ENCODE assay signal across 8 mouse cellular contexts in genomic region chr4:41714276-41714675, GRCm38 (mm10). TPM values are rescaled to one million over a fixed set of nuclear protein-coding genes. Genes with fewer than 3 reads are reported as not detected.
A peak's percentile ranks its signal among the peaks of the same experiment; 100 is the strongest.
DNase-seq lines count a peak whose midpoint lies in the region; ATAC-seq lines count a peak whose summit lies in the region.

No protein-coding gene starts in this region.

- H3K4me3 ChIP-seq in limb, embryonic 13.5 days: peak overlapping the region; percentile 81
- no peak overlapping the region for H3K4me3 ChIP-seq in midbrain, embryonic 12.5 days

- DNase-seq in 3T3-L1 (ENCODE audit: low read depth, low spot score) (peak; percentile 88), R1 (ENCODE audit: low read depth, low spot score) (peak; percentile 75)
- DNase-seq in heart, adult 18-20 months: peak; percentile 70 to 86
- peak; percentile 55 for DNase-seq in kidney, adult 11 months
- peak; percentile 82 for DNase-seq in splenic B cell, adult 2 months (ENCODE audit: low read depth, low spot score)

- H3K27me3 ChIP-seq in limb, embryonic 13.5 days: no peaks in the 10 kb centered on the region
- H3K27me3 ChIP-seq in midbrain, embryonic 12.5 days: no peaks in the 10 kb centered on the region
- H3K27me3 ChIP-seq in splenic B cell, adult 2 months (ENCODE audit: control insufficient read depth, insufficient read depth, low read length, poor library complexity, severe bottlenecking): no peaks in the 10 kb centered on the region

- H3K27ac ChIP-seq in limb, embryonic 13.5 days: no peak overlapping the region
- H3K27ac ChIP-seq in midbrain, embryonic 12.5 days (replicated peaks): no peak overlapping the region

- H3K9ac ChIP-seq in limb, embryonic 13.5 days: peak overlapping the region; percentile 90; the same call in 1 of the 2 replicates
- no peak overlapping the region for H3K9ac ChIP-seq in midbrain, embryonic 12.5 days (replicated peaks)

- H3K9me3 ChIP-seq in limb, embryonic 13.5 days: no peaks in the 10 kb centered on the region
- H3K9me3 ChIP-seq in midbrain, embryonic 12.5 days: no peaks in the 10 kb centered on the region

- ATAC-seq in common myeloid progenitor, adult 5-6 weeks (replicated peaks; ENCODE audit: low read depth, poor library complexity, severe bottlenecking): peak; percentile 64
- ATAC-seq in limb, embryonic 13.5 days (ENCODE audit: low FRiP score, low read depth): no peak
- ATAC-seq in midbrain, embryonic 12.5 days (ENCODE audit: low FRiP score, low read depth): no peak

- peaks cover 37% of the 10 kb centered on the region for H3K36me3 ChIP-seq in limb, embryonic 13.5 days
- peaks cover 43% of the 10 kb centered on the region for H3K36me3 ChIP-seq in midbrain, embryonic 12.5 days
- peaks cover 5% of the 10 kb centered on the region; the same call in 1 of the 2 replicates for H3K36me3 ChIP-seq in splenic B cell, adult 2 months (ENCODE audit: control insufficient read depth, insufficient read depth, low read length, poor library complexity, severe bottlenecking)

- peak overlapping the region; percentile 94 for H3K4me2 ChIP-seq in limb, embryonic 13.5 days (replicated peaks)
- peak overlapping the region; percentile 91 for H3K4me2 ChIP-seq in midbrain, embryonic 12.5 days (replicated peaks)

- 13% methylated on average over 8 of the region's 8 CpGs for WGBS in limb, embryonic 13.5 days
- WGBS in midbrain, embryonic 12.5 days: 16% methylated on average over 8 of the region's 8 CpGs

- peaks cover 46% of the 10 kb centered on the region for H3K4me1 ChIP-seq in limb, embryonic 13.5 days
- H3K4me1 ChIP-seq in midbrain, embryonic 12.5 days: peaks cover 34% of the 10 kb centered on the region

RNA-seq across cellular contexts. Expression of gene Rpp25l, which starts 0.9 kb away (rescaled TPM):
- total RNA-seq in common myeloid progenitor, adult 5-6 weeks (2017): 22.8 and 28.2 TPM in 2 replicates
- 10 to 100 TPM; 35.0 to 37.3 TPM for total RNA-seq in heart, adult 18-20 months (2021)
- 74.9 and 76.6 TPM in 2 replicates for polyA plus RNA-seq in limb, embryonic 13.5 days (2015; fragmentation: Nextera tagmentation; extraction: Ambion mirVana)
- polyA plus RNA-seq in midbrain, embryonic 12.5 days (2016; fragmentation: Nextera tagmentation; extraction: Ambion mirVana): 68.7 and 69.3 TPM in 2 replicates

RNA-seq across cellular contexts. Expression of gene Dctn3, which starts 8.7 kb away (rescaled TPM):
- 62.8 and 92.5 TPM in 2 replicates for total RNA-seq in common myeloid progenitor, adult 5-6 weeks (2017)
- total RNA-seq in heart, adult 18-20 months (2021): 10 to 100 TPM; 70.4 to 79.1 TPM
- 104 and 106 TPM in 2 replicates for polyA plus RNA-seq in limb, embryonic 13.5 days (2015; fragmentation: Nextera tagmentation; extraction: Ambion mirVana)
- polyA plus RNA-seq in midbrain, embryonic 12.5 days (2016; fragmentation: Nextera tagmentation; extraction: Ambion mirVana): 184 and 185 TPM in 2 replicates

RNA-seq across cellular contexts. Expression of gene Il11ra1, which starts 14.5 kb away (rescaled TPM):
- 104 and 110 TPM in 2 replicates for total RNA-seq in common myeloid progenitor, adult 5-6 weeks (2017)
- total RNA-seq in heart, adult 18-20 months (2021): 100 to 1,000 TPM; 105 TPM
- 405 and 439 TPM in 2 replicates for polyA plus RNA-seq in limb, embryonic 13.5 days (2015; fragmentation: Nextera tagmentation; extraction: Ambion mirVana)
- polyA plus RNA-seq in midbrain, embryonic 12.5 days (2016; fragmentation: Nextera tagmentation; extraction: Ambion mirVana): 63.1 and 76.5 TPM in 2 replicates

RNA-seq across cellular contexts. Expression of gene Arid3c, which starts 16.7 kb away (rescaled TPM):
- total RNA-seq in common myeloid progenitor, adult 5-6 weeks (2017): not detected in 2 replicates
- not detected for total RNA-seq in heart, adult 18-20 months (2021)
- polyA plus RNA-seq in limb, embryonic 13.5 days (2015; fragmentation: Nextera tagmentation; extraction: Ambion mirVana): 0.14 TPM in 1 of 2 replicates, not detected in the other
- 0.26 and 0.54 TPM in 2 replicates for polyA plus RNA-seq in midbrain, embryonic 12.5 days (2016; fragmentation: Nextera tagmentation; extraction: Ambion mirVana)

RNA-seq across cellular contexts. Expression of gene Cntfr, which starts 17.4 kb away (rescaled TPM):
- not detected in 2 replicates for total RNA-seq in common myeloid progenitor, adult 5-6 weeks (2017)
- 1 to 10 TPM; 3.3 to 4.4 TPM for total RNA-seq in heart, adult 18-20 months (2021)
- 5.1 and 5.5 TPM in 2 replicates for polyA plus RNA-seq in limb, embryonic 13.5 days (2015; fragmentation: Nextera tagmentation; extraction: Ambion mirVana)
- 35.0 and 43.5 TPM in 2 replicates for polyA plus RNA-seq in midbrain, embryonic 12.5 days (2016; fragmentation: Nextera tagmentation; extraction: Ambion mirVana)
